Mouse (Mus musculus) gastrocnemius, postnatal 25 days (tissue): ENCODE data around the gene Slc16a9. TPM values are rescaled to one million over a fixed set of nuclear protein-coding genes. Genes with fewer than 3 reads are reported as not detected.
"Not testable (repeated sequence)": the region's sequence is repeated elsewhere in the genome, so short reads cannot be mapped to it uniquely, and the experiment has no call there.

Experiments
- DNase-seq: peaks from one replicate; pipeline ENCODE4 v3.0.0; 2022
- long read RNA-seq, 2 experiments: library from polyadenylated mRNA; stranded (forward); transcript quantifications; one replicate each; pipeline ENCODE4 v2.0.0; 2021
- total RNA-seq, 2 experiments: library from RNA; stranded (reverse); gene quantifications; 1 replicate in 1 of 2; 2 replicates in 1 of 2; pipeline ENCODE4 v1.2.3; 2021

Slc16a9 gene
- 1 to 10 TPM; 2.8 to 8.5 TPM for total RNA-seq
- long read RNA-seq, experiment 1, partial matches to known transcripts, result 0 of 3 reads
- long read RNA-seq, experiment 1, other reads (novel, unspliced or antisense), result 1 of 3 reads
- long read RNA-seq, experiment 2, partial matches to known transcripts, result 0 of 2 reads
- long read RNA-seq, experiment 2, other reads (novel, unspliced or antisense), result 0 of 2 reads

DNA sequence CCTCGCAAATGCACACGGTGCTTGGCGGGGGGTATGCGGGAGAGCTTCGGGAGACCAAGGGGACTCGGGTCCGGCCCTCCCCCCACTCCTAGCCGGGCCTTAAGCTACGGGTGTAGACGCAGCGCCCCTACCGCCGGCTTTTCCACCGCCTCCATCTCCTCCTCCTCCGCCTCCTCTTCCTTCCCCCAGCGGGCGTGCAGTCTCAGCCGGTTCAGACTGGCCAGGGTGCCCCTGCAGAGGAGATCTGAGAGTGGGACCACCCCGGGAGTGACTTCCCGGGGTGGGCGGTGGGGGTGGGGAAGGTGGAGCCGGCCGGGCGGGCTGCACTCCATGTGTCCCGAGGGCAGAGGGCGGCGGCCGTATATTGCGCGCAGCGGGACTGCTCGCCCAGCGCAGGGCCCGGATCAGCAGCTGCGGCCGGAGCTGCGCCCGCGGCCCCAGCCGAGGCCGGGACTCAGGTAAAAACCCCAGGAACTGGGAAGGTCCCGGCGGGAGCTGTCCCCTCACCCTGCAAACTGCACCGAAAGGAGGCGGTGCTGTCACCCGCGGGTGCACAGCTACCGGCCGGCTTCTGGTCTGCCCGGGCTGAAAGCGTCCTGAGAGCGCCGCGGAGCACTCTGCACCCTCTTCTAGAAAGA, at the start of gene Slc16a9:
Gene Slc16a9, plus strand, starts transcription at position 180 of the 638 bp plus-strand sequence.
- DNase-seq, result peak; percentile 59

DNA sequence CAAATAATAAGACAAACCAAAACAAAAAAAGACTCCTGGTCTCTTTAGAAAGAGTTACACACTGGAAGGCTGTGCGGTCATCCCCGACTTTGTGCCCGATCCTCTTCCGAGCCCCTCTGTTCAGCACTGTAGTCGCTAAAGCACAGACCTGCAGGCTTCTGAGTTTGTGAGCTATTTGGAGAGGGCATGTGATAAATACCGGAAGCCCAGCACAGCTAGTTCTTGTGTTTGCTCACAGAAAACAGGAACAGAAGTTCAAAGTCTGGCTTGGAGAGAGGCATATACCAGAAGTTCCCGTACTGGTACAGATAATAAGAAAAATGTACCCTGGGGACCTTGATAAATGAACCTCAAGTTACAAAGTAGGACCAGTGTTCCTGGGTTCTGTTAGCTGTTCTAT, 49.6 kb upstream of the Slc16a9 start:
- no peak for DNase-seq

DNA sequence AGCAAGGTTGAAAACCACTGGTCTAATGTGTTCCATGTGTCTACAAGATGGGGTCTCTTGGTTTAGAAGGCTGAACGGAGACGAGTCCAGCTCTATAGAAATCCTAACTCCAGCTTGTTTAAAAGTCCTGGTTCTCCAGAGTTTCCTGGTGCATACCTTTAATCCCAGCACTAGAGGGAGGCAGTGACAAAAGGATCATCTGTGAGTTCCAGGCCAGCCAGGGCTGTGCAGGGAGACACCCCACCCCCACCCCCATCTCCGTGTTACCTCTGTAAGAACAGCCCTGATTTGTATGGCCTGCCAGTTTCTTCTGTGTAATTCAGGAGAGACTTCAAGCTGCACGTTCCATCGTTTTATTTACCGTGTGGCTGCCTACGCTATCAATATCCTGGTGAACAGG, 49.1 kb upstream of the Slc16a9 start:
- no peak for DNase-seq

DNA sequence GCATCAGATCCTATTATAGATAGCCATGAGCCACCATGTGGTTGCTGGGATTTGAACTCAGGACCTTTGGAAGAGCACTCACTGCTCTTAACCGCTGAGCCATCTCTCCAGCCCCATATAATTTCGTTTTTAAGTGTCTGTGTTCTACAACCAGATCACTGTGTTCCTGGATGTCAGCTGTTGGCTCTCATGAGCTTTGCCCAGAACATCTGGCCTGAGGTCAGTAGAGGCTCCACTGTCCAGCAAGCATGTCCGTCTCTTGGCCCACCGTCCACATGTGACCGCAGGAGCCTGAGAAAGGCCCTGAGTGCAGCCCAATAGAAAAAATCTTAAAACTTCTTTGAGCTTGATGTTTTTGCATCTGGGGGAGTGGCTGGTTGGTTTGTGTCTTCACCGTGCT, 48.2 kb upstream of the Slc16a9 start:
- DNase-seq, result peak; percentile 67

DNA sequence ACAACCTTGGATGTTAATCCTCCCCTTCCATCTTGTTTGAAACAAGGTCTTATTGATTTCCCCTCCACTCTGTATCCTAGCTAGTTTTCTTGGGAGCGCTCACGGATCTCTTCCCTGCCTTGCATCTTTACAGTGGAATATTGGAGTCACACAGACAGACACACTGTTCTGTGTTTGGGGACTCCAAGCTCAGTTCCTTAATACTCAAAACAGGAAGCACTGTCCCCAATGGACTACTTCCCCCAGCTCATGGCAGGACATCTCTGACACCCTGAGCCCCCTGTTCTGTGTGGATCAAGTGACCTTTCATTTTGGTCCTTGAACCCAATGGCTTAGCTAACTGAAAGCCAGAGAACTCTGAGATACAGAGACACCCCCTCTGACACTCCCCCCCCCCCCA, 47.3 kb upstream of the Slc16a9 start:
- no peak for DNase-seq

DNA sequence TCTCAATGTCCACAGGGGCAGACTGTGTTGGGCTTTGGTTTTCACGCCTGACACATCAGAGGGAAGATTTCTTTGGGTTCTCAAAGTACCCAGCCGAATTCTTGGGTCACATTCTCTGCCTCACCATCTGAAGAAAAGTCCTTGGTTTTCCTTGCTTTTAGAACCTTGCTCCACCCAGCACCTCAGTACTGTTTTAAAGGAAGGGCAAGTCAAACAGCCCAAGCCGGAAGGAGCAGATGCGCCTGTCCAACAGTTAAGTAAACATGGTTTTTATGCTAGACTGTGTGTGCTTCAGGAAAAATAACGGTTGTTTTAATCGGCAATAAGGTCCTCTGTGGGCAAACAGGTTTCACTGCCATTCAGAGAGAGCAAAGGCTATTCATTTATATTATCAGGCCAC, 46.9 kb upstream of the Slc16a9 start:
- DNase-seq, result no peak

DNA sequence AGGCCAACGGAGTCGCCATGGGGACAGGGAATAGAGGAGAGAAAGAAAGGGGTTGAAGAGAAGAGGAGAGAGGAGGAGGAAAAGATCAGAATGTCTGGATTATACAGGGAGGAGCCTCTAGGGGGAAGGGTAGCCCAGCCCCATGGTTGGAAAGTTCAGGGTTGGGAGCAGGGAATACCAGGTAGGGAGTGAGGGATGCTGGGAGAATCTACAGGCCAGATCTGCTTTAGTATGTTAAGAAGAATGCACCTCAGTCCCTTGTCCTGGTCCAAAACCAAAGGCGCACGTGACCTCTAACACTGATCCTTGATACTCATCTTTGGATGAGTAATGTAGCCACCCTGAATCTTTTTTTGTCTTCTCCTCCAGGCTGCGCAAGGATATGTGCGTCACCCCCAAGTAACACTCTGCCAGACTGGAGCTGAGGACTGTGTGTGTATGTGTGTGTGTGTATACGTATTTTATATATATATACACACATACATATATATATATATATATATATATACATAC, 45.9 kb upstream of the Slc16a9 start:
- no peak for DNase-seq

DNA sequence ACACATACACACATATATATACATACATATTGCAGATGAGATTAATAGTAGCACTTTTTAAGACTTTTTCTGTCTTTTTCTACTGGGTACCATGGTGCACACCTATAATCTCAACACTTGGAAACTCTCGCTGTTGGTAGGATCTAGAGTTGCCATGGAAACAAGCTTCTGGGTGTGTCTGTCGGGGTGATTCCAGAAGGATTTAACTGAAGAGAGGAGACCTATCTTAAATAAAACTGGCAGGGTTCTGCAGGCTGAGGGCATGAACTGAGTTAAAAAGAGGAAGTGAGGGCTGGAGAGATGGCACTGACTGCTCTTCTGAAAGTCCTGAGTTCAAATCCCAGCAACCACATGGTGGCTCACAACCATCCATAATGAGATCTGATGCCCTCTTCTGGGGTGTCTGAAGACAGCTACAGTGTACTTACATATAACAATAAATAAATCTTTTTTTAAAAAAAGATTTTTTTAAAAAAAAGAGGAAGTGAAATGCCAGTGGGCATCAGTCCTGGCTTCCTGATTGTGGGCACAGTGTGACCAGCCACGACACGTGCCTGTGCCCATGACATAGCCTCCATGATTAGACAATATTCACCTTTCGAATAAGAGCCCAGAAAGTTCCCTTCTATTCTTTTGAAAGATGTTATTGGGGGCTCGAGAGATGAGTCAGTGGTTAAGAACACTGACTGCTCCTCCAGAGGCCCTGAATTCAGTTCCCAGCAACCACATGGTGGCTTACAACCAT, 45.3 kb upstream of the Slc16a9 start:
- DNase-seq, result no peak

DNA sequence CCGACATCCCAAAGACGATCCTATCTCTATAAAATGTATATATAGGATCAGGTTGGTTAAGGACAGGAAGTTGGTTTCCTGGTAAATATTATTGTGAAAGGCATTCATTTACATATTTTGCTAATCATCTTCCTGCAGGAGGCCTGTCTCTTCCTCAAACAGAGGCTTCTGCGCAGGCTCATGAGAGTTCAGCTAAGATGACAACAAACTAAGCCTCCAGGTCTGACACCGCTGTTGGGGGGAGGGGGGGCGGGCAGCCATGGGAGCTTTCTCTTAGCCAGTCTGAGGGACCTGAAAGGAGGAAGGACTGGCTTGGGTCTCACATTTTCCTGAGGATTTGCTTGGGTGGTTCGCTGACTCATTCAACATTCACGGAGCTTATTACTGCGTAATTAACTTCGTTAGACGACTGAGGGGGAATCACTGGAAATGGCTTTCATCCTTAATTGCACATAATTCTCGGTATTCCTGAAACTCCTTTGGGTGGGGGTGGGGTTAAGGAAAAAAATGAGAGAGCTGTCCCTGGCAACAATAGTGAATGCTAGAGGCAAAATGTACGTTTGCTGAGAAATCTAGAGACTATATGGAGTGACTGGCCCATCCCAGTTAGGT, 43.9 kb upstream of the Slc16a9 start:
- no peak for DNase-seq

DNA sequence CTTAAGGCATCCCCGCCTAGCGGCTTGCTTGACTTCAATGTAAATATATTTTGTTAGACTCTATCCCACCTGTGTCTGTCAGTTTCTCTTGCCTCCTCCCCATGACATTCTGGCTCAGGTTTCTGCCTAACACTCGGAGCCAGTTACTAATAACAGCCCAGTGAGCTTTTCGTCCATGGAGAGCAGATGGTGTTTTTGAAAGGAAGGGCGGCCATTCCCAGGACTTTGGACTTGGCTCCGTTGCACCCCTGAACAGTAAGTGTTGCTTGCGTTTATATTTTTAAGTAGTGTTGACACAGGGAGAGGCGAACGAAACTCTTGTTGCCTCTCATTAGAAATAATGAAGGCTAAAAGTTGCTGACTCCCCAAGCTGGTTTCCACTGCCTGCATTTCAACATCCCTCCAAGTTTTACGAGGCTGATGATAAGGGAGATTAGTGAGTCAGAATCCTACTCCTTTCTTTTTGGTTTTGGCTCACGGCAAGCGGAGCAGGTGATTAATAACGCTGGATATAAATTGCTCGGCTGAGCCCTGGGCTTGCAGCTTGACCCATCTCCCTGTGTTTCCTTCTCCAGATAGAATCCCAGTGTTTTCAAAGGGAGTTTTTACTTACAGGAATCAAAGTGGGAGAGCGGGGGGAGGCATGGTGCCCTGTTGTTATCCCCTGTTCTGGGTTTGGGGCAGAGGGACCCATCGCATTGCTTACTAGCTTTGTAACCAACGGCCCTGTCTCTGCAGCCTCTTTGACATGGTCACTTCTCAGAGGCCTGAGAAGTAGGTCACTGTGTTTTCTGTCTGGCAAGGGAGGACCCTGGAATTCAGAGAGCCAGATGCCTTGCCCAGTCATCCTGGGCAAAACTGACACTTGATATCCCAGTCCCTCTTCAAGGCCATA, 40.1 kb upstream of the Slc16a9 start, which contains the start of gene Mrln:
Gene Mrln, plus strand, starts transcription at position 160 of the 895 bp plus-strand sequence.
- peak; percentile 45 for DNase-seq

DNA sequence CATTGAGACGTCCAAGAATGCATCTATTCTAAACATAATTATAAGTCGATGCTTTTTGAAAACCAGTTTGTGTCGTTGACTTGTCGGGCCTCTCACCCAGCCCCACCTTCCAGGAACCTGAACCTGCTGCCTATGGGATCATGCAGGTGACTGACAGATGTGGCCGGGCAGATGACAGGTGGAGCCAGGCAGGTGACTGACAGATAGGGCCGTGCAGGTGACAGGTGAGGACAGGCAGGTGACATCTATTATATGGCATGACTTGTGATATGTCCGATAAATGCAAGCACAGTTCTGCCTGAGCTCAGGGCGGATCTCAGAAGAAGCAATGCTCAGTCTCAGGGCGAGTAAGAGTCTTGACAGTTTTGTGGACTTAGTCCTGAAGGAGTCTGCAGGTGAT, 33.6 kb upstream of the Slc16a9 start:
- no peak for DNase-seq

DNA sequence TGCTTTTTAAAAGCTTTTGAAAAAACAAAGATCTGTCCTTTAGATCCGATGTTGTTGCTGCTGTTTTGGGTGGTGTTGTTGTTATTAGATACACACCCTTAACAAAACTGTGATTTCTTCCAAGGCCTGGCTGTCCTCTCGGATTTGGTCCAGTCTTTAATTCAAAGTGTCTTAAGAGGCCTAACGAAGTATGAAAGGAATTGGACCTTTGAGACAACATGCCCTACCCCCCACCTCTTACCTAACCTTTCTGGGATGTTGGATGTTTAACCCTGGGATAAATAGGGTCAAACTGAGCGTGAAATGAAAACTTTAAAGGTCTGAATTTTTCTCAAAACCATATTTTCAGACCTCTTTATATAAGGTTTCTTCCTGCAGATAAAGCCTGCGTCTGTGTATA, 23.9 kb upstream of the Slc16a9 start:
- no peak for DNase-seq

DNA sequence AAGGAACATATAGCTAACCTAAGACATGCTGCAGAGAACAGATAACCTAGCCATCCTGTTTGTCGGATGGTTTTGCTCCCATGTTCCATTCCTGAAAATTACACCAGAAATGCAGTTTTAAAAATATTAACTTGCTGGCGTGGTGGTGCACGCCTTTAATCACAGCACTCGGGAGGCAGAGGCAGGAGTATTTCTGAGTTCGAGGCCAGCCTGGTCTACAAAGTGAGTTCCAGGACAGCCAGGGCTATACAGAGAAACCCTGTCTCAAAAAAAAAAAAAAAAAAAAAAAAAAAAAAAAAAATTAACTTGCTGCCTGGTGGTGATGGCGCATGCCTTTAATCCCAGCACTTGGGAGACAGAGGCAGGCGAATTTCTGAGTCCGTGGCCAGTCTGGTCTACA, 22.7 kb upstream of the Slc16a9 start:
- not testable (repeated sequence) for DNase-seq

DNA sequence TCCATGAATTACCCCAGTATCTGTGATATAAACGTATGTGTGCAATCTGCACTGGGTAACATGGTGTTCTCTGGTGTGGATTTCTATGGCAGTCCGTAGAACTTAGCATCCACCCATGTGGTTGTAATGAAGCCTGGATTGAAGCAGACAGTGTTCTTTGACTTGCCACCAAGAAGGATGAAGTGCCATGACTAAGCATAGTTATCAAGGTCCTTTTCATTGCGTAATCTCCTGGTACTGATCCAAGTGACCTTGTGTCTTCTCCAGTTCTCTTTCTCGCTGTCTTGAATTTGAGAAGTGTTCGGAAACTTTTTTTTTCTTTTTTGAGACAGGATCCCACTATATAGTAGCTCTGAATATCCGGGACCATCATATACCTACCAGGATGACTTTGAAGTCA, 20.3 kb upstream of the Slc16a9 start:
- DNase-seq, result no peak

DNA sequence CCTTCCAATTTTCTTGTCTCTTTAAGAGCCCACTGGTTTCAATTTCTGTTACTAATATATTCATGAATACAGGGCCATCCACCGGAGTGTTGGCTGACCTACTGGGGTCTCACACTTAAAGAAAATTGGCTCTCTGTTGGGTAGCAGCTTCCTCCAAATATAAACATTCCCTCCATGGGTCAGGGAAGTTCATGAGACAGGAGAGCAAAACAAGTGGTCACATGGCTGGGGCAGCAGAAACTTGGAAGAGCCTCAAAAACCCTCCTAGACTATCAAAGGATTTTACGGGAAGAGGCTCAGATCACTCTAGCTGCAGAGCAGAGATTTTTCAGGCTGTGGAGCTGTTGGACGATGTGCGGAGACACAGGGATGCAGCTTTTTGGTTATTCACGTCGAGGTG, 19.1 kb upstream of the Slc16a9 start:
- DNase-seq, result no peak

DNA sequence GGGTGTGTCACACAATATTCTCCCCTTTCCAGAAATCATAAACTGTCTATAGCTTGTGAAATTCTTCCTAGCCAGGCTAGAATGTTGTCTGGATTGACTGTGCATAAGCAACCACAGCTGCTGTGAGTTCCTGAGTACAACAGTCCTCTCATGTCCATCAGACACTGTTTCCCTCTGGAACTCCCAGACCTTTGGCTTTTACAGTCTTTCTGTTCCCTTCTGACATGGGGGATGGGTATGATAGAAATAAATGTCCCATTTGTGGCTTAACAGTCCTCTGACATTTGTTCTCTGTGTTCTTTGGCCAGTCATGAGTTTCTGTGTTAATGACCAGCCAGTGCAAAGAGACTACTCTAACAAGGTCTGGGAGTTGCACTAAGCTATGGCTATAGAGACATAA, 18.3 kb upstream of the Slc16a9 start:
- no peak for DNase-seq

DNA sequence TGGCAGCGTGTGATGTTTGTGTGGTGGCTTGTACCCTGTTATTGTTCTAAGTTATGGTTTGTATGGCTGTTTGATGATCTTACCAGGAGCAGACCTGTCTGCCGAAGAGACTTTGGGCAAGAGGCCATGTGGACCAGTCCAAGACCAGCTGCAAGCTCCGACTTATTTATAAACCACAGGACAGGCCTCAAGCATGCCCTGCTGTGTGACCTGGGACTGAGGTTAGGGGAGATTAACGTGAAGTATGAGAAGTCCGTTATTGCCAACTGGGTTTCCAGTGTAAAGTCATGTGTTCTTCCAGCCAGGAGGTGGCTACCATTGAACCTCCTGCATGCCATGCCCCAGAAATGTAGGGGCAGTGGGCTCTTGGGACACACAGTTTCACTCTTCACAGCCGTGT, 14.5 kb upstream of the Slc16a9 start:
- peak; percentile 75 for DNase-seq

DNA sequence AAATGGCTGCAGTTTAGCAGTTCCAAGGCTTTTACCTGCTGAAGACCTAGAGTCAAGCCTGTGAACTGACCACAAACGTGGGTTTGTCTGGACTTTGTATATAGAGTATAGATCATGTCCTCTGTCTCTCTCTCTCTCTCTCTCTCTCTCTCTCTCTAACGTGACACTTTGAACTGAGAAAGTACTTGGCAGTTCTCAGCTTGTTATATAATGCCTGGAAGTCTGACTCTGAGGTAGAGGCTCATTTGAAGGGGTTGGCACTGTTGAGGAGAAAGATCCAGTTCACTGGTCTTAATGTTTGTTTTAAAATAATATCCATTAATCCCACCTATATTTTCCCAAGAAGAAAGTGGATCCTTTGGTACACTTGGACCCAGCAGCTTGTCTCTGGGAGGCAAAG, 7.0 kb upstream of the Slc16a9 start:
- no peak for DNase-seq

DNA sequence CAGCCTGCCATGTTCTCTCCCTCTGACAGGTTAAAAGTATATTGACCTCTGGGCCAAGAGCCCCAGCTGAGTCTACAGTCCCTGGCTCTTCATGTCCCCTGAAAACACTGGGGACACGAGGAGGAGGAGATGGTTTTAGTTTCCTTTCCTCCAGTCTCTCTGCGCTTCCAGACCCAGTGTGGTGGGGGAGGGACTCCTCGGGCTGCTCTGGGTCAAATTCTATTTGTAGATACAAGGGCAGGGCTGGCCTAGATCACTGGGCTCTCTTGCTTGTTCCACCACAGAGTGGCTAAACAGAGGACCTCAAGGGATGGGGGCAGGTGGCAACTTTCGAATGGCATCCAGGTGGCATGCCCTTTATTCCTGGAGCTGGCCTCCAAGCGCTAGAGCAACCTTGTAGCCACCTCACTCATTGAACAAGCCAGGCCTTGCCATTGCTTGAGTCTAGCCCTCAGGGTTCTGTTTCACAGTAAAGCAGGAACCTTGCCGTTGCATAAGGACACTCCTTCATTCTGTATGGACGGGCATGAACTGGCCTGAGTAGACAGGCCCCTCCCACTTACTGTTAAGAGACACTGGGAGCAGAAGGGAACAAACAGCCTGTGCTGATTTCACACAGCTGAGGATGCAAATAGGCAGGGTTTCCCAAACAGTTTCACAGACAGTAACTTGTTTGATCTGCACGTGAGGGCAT, 2.0 kb upstream of the Slc16a9 start:
- DNase-seq, result peak; percentile 63

DNA sequence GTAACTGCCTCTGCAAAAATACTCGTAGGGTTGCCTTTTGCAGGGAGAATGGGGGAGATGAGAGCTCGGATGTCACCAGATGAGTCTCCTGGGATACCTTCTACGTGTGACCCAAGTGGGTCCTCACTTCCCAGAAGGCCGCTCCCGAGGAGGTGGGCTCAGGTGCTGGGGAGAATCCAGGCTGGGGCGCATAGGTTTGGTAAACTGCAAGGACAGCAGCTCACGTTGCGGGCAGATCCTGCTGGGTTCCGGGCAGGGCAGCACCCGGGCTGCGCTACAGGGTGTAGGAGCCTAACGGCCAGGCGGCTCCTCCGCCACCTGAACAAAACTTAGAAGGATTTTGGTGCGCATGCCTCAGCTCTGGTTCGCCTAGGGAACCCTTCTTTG, 652 bp downstream of the Slc16a9 start:
- peak; percentile 17 for DNase-seq

DNA sequence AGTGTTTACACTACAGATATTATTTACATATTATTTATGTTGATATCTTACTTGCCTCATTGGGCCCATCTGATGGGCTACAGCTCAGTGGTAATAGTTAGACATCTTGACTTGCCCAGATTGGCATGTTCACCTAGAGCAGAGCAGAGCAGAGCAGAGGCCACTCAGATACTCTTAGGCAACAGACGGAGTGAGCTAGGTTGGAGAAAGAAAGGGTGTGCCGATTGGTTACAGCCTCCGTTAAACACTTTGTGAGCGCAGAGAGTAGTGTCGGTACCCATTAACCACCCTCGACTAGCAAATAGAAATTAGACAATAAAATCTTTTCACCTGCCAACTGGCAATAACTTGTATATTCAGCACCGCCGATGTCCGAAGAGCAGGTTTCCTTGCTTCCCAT, 1.2 kb downstream of the Slc16a9 start:
- DNase-seq, result no peak
